Mouse (Mus musculus): ENCODE measurements around the gene Dapk1. TPM values are rescaled to one million over a fixed set of nuclear protein-coding genes. Genes with fewer than 3 reads are reported as not detected.

Dapk1 gene
- polyA plus RNA-seq, 1 experiment: 0.52 TPM

DNA sequence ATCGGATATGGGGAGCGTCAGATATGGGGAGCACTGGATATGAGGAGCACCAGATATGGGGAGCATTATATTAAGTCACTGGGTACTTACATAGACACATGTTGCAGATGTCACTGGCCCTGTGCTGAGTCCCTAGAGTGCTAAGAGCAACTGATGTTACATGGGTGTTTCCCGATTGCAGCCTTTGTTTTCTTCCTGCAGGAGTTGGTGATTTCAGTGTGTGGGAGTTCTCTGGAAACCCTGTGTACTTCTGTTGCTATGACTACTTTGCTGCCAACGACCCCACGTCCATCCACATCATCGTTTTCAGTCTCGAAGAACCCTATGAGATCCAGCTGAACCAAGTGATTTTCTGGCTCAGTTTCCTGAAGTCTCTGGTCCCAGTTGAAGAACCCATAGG, 149.2 kb downstream of the Dapk1 start:
- Histone ChIP-seq H3K4me2 (ENCODE audit: low read depth) (no peak overlapping the region), H3K36me3 (ENCODE audit: control insufficient read depth, insufficient read depth) (no peaks in the 10 kb centered on the region), H3ac (ENCODE audit: control insufficient read depth, insufficient read length) (no peak overlapping the region), H3K4me3 (no peak overlapping the region), H3K27me3 (ENCODE audit: control insufficient read depth, insufficient read depth, insufficient read length) (no peaks in the 10 kb centered on the region), H3K79me2 (ENCODE audit: control insufficient read depth, insufficient read depth) (no peaks in the 10 kb centered on the region)
- no peak for TF ChIP-seq TCF3 (IDR thresholded peaks at IDR 0.05; ENCODE audit: insufficient read length, low read depth)
- no peak for TF ChIP-seq POLR2A (IDR thresholded peaks at IDR 0.05; ENCODE audit: insufficient read length, low read depth)
- TF ChIP-seq MAX (IDR thresholded peaks at IDR 0.05; ENCODE audit: low read depth): no peak
- TF ChIP-seq TCF12 (IDR thresholded peaks at IDR 0.05; ENCODE audit: insufficient read depth, poor library complexity, severe bottlenecking): no peak
- no peak for TF ChIP-seq CEBPB (IDR thresholded peaks at IDR 0.05; ENCODE audit: insufficient read depth, poor library complexity, severe bottlenecking)
- no peak for TF ChIP-seq POLR2AphosphoS2 (IDR thresholded peaks at IDR 0.05; ENCODE audit: insufficient read length, low read depth)
- TF ChIP-seq MYOG (IDR thresholded peaks at IDR 0.05; ENCODE audit: control insufficient read depth in 1 of 3, insufficient read depth in 1 of 3, insufficient read length in 2 of 3, low read depth in 2 of 3): no peak
- TF ChIP-seq USF1 (IDR thresholded peaks at IDR 0.05; ENCODE audit: low read depth): no peak
- TF ChIP-seq SRF (IDR thresholded peaks at IDR 0.05; ENCODE audit: control insufficient read depth, insufficient read length, low read depth): no peak
- no peak for TF ChIP-seq MYOD1 (IDR thresholded peaks at IDR 0.05; ENCODE audit: control insufficient read depth in 1 of 3, insufficient read length in 2 of 3, low read depth in 2 of 3)
- TF ChIP-seq E2F4 (IDR thresholded peaks at IDR 0.05; ENCODE audit: insufficient read depth): no peak
- TF ChIP-seq REST (IDR thresholded peaks at IDR 0.05; ENCODE audit: insufficient read depth, insufficient read length): no peak

DNA sequence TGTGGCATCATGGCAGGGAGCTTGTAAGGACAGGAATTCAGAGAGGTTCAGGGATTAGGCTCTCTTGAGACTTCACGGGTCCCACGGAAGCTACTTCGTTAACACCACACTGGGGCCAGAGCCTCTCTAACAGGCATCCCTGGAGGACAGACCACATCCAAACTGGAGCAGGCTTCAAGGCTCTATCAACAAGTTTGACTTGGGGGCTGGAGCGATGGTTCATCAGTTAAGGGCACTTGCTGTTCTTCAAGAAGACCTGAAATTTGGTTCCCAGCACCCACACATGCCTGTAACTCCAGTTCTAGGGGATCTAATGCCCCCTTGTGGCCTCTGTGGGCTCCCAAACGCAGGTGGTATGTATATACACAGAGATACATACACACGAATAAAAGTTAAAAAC, 151.5 kb downstream of the Dapk1 start:
- no peak for TF ChIP-seq POLR2A (IDR thresholded peaks at IDR 0.05; ENCODE audit: insufficient read length, low read depth)
- Histone ChIP-seq H3K4me2 (ENCODE audit: low read depth) (no peak overlapping the region), H3K79me2 (ENCODE audit: control insufficient read depth, insufficient read depth) (no peaks in the 10 kb centered on the region), H3K36me3 (ENCODE audit: control insufficient read depth, insufficient read depth) (no peaks in the 10 kb centered on the region), H3K27me3 (ENCODE audit: control insufficient read depth, insufficient read depth, insufficient read length) (no peaks in the 10 kb centered on the region), H3K4me3 (no peak overlapping the region), H3ac (ENCODE audit: control insufficient read depth, insufficient read length) (no peak overlapping the region)

DNA sequence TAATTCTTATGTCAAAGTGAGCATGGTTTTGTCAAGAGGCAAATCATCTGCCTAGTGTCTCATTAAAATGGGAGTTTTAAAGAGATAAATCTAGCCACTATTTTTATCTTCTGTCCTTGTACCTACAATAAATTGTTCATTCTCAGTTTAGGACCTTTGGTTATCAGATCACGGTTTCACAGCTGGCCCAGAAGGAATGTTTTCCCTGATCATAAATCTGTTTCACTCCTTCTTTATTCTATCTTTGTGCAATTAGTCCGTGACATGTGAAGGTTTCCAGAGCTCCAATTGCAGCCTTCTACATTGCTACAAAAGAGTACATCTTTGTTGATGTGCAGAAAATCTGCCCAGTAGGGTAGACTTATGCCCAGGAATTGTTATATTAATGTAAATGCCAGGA, 153.5 kb downstream of the Dapk1 start:
- TF ChIP-seq POLR2A (IDR thresholded peaks at IDR 0.05; ENCODE audit: insufficient read length, low read depth) (no peak), POLR2AphosphoS2 (IDR thresholded peaks at IDR 0.05; ENCODE audit: insufficient read length, low read depth) (no peak), SRF (IDR thresholded peaks at IDR 0.05; ENCODE audit: control insufficient read depth, insufficient read length, low read depth) (no peak), TCF12 (IDR thresholded peaks at IDR 0.05; ENCODE audit: insufficient read depth, poor library complexity, severe bottlenecking) (no peak), MAX (IDR thresholded peaks at IDR 0.05; ENCODE audit: low read depth) (no peak), MYOD1 (IDR thresholded peaks at IDR 0.05; ENCODE audit: control insufficient read depth in 1 of 3, insufficient read length in 2 of 3, low read depth in 2 of 3) (no peak), TCF3 (IDR thresholded peaks at IDR 0.05; ENCODE audit: insufficient read length, low read depth) (no peak), USF1 (IDR thresholded peaks at IDR 0.05; ENCODE audit: low read depth) (no peak), E2F4 (IDR thresholded peaks at IDR 0.05; ENCODE audit: insufficient read depth) (no peak), REST (IDR thresholded peaks at IDR 0.05; ENCODE audit: insufficient read depth, insufficient read length) (no peak), CEBPB (IDR thresholded peaks at IDR 0.05; ENCODE audit: insufficient read depth, poor library complexity, severe bottlenecking) (no peak), MYOG (IDR thresholded peaks at IDR 0.05; ENCODE audit: control insufficient read depth in 1 of 3, insufficient read depth in 1 of 3, insufficient read length in 2 of 3, low read depth in 2 of 3) (no peak)
- no peaks in the 10 kb centered on the region for H3K79me2 ChIP-seq (ENCODE audit: control insufficient read depth, insufficient read depth)
- H3ac ChIP-seq (ENCODE audit: control insufficient read depth, insufficient read length): no peak overlapping the region
- H3K4me3 ChIP-seq: no peak overlapping the region
- no peaks in the 10 kb centered on the region for H3K36me3 ChIP-seq (ENCODE audit: control insufficient read depth, insufficient read depth)
- H3K27me3 ChIP-seq (ENCODE audit: control insufficient read depth, insufficient read depth, insufficient read length): no peaks in the 10 kb centered on the region
- H3K4me2 ChIP-seq (ENCODE audit: low read depth): no peak overlapping the region

DNA sequence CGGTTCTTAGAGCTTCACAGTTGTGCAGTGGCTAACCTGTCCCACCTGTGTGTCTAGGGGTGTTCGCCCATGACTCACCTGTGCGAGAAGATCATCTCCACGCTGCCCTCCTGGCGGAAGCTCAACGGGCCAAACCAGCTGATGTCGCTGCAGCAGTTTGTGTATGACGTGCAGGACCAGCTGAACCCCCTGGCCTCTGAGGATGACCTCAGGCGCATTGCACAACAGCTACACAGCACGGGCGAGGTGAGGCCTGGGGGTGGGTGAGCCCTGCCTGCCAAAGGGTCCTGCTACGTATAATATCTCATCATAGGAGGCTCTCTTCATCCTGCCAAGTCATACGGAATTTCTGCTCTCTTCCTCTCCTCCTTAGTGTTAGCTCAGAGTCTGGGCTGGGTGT, 155.5 kb downstream of the Dapk1 start:
- Histone ChIP-seq H3K4me3 (no peak overlapping the region), H3K4me2 (ENCODE audit: low read depth) (no peak overlapping the region), H3K27me3 (ENCODE audit: control insufficient read depth, insufficient read depth, insufficient read length) (no peaks in the 10 kb centered on the region), H3ac (ENCODE audit: control insufficient read depth, insufficient read length) (no peak overlapping the region), H3K36me3 (ENCODE audit: control insufficient read depth, insufficient read depth) (no peaks in the 10 kb centered on the region), H3K79me2 (ENCODE audit: control insufficient read depth, insufficient read depth) (no peaks in the 10 kb centered on the region)
- TF ChIP-seq TCF12 (IDR thresholded peaks at IDR 0.05; ENCODE audit: insufficient read depth, poor library complexity, severe bottlenecking) (no peak), POLR2AphosphoS2 (IDR thresholded peaks at IDR 0.05; ENCODE audit: insufficient read length, low read depth) (no peak), E2F4 (IDR thresholded peaks at IDR 0.05; ENCODE audit: insufficient read depth) (no peak), REST (IDR thresholded peaks at IDR 0.05; ENCODE audit: insufficient read depth, insufficient read length) (no peak), MYOD1 (IDR thresholded peaks at IDR 0.05; ENCODE audit: control insufficient read depth in 1 of 3, insufficient read length in 2 of 3, low read depth in 2 of 3) (no peak), MAX (IDR thresholded peaks at IDR 0.05; ENCODE audit: low read depth) (no peak), USF1 (IDR thresholded peaks at IDR 0.05; ENCODE audit: low read depth) (no peak), MYOG (IDR thresholded peaks at IDR 0.05; ENCODE audit: control insufficient read depth in 1 of 3, insufficient read depth in 1 of 3, insufficient read length in 2 of 3, low read depth in 2 of 3) (no peak), CEBPB (IDR thresholded peaks at IDR 0.05; ENCODE audit: insufficient read depth, poor library complexity, severe bottlenecking) (no peak), SRF (IDR thresholded peaks at IDR 0.05; ENCODE audit: control insufficient read depth, insufficient read length, low read depth) (no peak), TCF3 (IDR thresholded peaks at IDR 0.05; ENCODE audit: insufficient read length, low read depth) (no peak), POLR2A (IDR thresholded peaks at IDR 0.05; ENCODE audit: insufficient read length, low read depth) (no peak)

DNA sequence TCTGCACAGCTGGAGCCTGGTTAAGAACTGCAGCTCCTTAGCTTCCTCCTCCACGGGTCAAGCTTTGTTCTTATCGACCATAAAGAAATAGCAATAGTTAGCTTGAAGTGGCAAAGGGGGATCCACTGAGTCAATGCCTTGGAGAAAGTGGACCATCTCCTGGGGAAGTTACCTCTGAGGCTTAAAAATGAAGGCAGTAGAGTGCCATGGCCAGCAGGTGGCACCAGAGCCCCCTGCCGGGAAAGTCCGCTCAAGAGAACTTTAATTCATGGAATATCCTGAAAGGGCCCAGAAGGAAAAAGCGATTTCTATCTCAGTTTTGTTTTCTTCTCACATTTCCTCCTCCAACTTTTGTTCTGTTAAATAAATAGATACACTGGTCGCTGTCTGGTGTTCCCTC, 157.4 kb downstream of the Dapk1 start:
- no peaks in the 10 kb centered on the region for H3K27me3 ChIP-seq (ENCODE audit: control insufficient read depth, insufficient read depth, insufficient read length)
- no peaks in the 10 kb centered on the region for H3K36me3 ChIP-seq (ENCODE audit: control insufficient read depth, insufficient read depth)
- no peak overlapping the region for H3K4me3 ChIP-seq
- H3ac ChIP-seq (ENCODE audit: control insufficient read depth, insufficient read length): no peak overlapping the region
- no peak overlapping the region for H3K4me2 ChIP-seq (ENCODE audit: low read depth)
- no peak for TF ChIP-seq USF1 (IDR thresholded peaks at IDR 0.05; ENCODE audit: low read depth)
- no peak for TF ChIP-seq MYOG (IDR thresholded peaks at IDR 0.05; ENCODE audit: control insufficient read depth in 1 of 3, insufficient read depth in 1 of 3, insufficient read length in 2 of 3, low read depth in 2 of 3)
- no peak for TF ChIP-seq TCF12 (IDR thresholded peaks at IDR 0.05; ENCODE audit: insufficient read depth, poor library complexity, severe bottlenecking)
- TF ChIP-seq TCF3 (IDR thresholded peaks at IDR 0.05; ENCODE audit: insufficient read length, low read depth): no peak
- TF ChIP-seq SRF (IDR thresholded peaks at IDR 0.05; ENCODE audit: control insufficient read depth, insufficient read length, low read depth): no peak
- no peak for TF ChIP-seq POLR2AphosphoS2 (IDR thresholded peaks at IDR 0.05; ENCODE audit: insufficient read length, low read depth)
- no peak for TF ChIP-seq MYOD1 (IDR thresholded peaks at IDR 0.05; ENCODE audit: control insufficient read depth in 1 of 3, insufficient read length in 2 of 3, low read depth in 2 of 3)
- TF ChIP-seq POLR2A (IDR thresholded peaks at IDR 0.05; ENCODE audit: insufficient read length, low read depth): no peak
- no peak for TF ChIP-seq MAX (IDR thresholded peaks at IDR 0.05; ENCODE audit: low read depth)
- TF ChIP-seq REST (IDR thresholded peaks at IDR 0.05; ENCODE audit: insufficient read depth, insufficient read length): no peak
- TF ChIP-seq CEBPB (IDR thresholded peaks at IDR 0.05; ENCODE audit: insufficient read depth, poor library complexity, severe bottlenecking): no peak
- no peak for TF ChIP-seq E2F4 (IDR thresholded peaks at IDR 0.05; ENCODE audit: insufficient read depth)
- H3K79me2 ChIP-seq (ENCODE audit: control insufficient read depth, insufficient read depth): no peaks in the 10 kb centered on the region
